Mouse (Mus musculus): Measurements from ENCODE around the gene Slc25a35.
"Not testable (repeated sequence)": the region's sequence is repeated elsewhere in the genome, so short reads cannot be mapped to it uniquely, and the experiment has no call there.

Gene Slc25a35

GRCm38 (mm10) chr11:68962159-68962558 is 5.8 kb upstream of the Slc25a35 start:
- not testable (repeated sequence) for DNase-seq (ENCODE audit: low read depth)

- no peak for DNase-seq (ENCODE audit: low read depth)
These were observed 4.5 kb upstream of the Slc25a35 start for GRCm38 (mm10) chr11:68963405-68963804.

- DNase-seq (ENCODE audit: low read depth) = no peak
These were observed 2.9 kb upstream of the Slc25a35 start for GRCm38 (mm10) chr11:68965050-68965449.

- peak; percentile 16 for DNase-seq (ENCODE audit: low read depth)
These were observed 2.1 kb upstream of the Slc25a35 start for GRCm38 (mm10) chr11:68965845-68966244.

- no peak for DNase-seq (ENCODE audit: low read depth)
These were observed 1.4 kb upstream of the Slc25a35 start for GRCm38 (mm10) chr11:68966554-68966953.

GRCm38 (mm10) chr11:68968752-68969151 is 821 bp downstream of the Slc25a35 start:
- no peak for DNase-seq (ENCODE audit: low read depth)

- DNase-seq (ENCODE audit: low read depth) = no peak
These were observed 2.3 kb downstream of the Slc25a35 start for GRCm38 (mm10) chr11:68970232-68970631.

GRCm38 (mm10) chr11:68973250-68974058 is 5.5 kb downstream of the Slc25a35 start:
- peak; percentile 44 for DNase-seq (ENCODE audit: low read depth)

- no peak for DNase-seq (ENCODE audit: low read depth)
These were observed 6.1 kb downstream of the Slc25a35 start for GRCm38 (mm10) chr11:68974059-68974450.

- no peak for DNase-seq (ENCODE audit: low read depth)
These were observed 7.2 kb downstream of the Slc25a35 start, which contains the start of gene Rangrf for GRCm38 (mm10) chr11:68975085-68975484. Gene Rangrf (minus strand): TSS chr11:68975185.

- DNase-seq (ENCODE audit: low read depth) = no peak
These were observed 7.7 kb downstream of the Slc25a35 start for GRCm38 (mm10) chr11:68975601-68976000.

GRCm38 (mm10) chr11:68979320-68979733 is 11.4 kb downstream of the Slc25a35 start:
- DNase-seq (ENCODE audit: low read depth) = no peak

GRCm38 (mm10) chr11:68980919-68981318 is 13.0 kb downstream of the Slc25a35 start:
- no peak for DNase-seq (ENCODE audit: low read depth)

GRCm38 (mm10) chr11:68982639-68983369 is 14.9 kb downstream of the Slc25a35 start:
- peak; percentile 41 for DNase-seq (ENCODE audit: low read depth)

- DNase-seq (ENCODE audit: low read depth) = no peak
These were observed 19.5 kb downstream of the Slc25a35 start for GRCm38 (mm10) chr11:68987365-68987882.

- no peak for DNase-seq (ENCODE audit: low read depth)
These were observed 20.4 kb downstream of the Slc25a35 start for GRCm38 (mm10) chr11:68988341-68988740.

- no peak for DNase-seq (ENCODE audit: low read depth)
These were observed 25.2 kb downstream of the Slc25a35 start for GRCm38 (mm10) chr11:68993122-68993521.

GRCm38 (mm10) chr11:68994377-68994776 is 26.4 kb downstream of the Slc25a35 start:
- no peak for DNase-seq (ENCODE audit: low read depth)

GRCm38 (mm10) chr11:68997080-68997479 is 29.1 kb downstream of the Slc25a35 start:
- DNase-seq (ENCODE audit: low read depth) = no peak

GRCm38 (mm10) chr11:69002782-69003181 is 34.9 kb downstream of the Slc25a35 start:
- DNase-seq (ENCODE audit: low read depth) = not testable (repeated sequence)

GRCm38 (mm10) chr11:69003592-69003991 is 35.7 kb downstream of the Slc25a35 start:
- DNase-seq (ENCODE audit: low read depth) = no peak

GRCm38 (mm10) chr11:69005193-69005592 is 37.3 kb downstream of the Slc25a35 start:
- DNase-seq (ENCODE audit: low read depth) = no peak

GRCm38 (mm10) chr11:69006575-69006974 is 38.6 kb downstream of the Slc25a35 start:
- DNase-seq (ENCODE audit: low read depth) = not testable (repeated sequence)

Data from fibroblast of lung, adult 2 months (primary cell).